Mouse (Mus musculus): ENCODE measurements around the gene AC124108.1.

- TF ChIP-seq TAL1 (IDR thresholded peaks at IDR 0.05; ENCODE audit: low read length) (no peak), GATA1 (IDR thresholded peaks at IDR 0.05; ENCODE audit: low read length) (no peak)
These were observed 3.4 kb downstream of the AC124108.1 start for GRCm38 (mm10) chr1:132194624-132195023.
